Mouse (Mus musculus) left cerebral cortex, adult 8-10 months (tissue): ENCODE data around the gene Hmgn1. TPM values are rescaled to one million over a fixed set of nuclear protein-coding genes. Genes with fewer than 3 reads are reported as not detected.

Experiments used
- total RNA-seq, 4 experiments: library from RNA; stranded (reverse); gene quantifications; 2 replicates each; pipeline ENCODE4 v1.2.4; 2022

Gene Hmgn1
- total RNA-seq, 4 experiments from 2014 or later: 58.6 to 76.0 (median 62.2) TPM

Other genes starting within 250 kb of the Hmgn1 start
- 10 to 100 TPM; 15.2 to 19.0 (median 17.7) TPM for gene Psmg1, start 136.8 kb downstream of the Hmgn1 start, total RNA-seq
- 100 to 1,000 TPM; 140 to 158 (median 147) TPM for gene Brwd1, start 45.2 kb downstream of the Hmgn1 start, total RNA-seq
- 10 to 100 TPM; 72.4 to 78.7 (median 77.5) TPM for gene Wrb, start 17.7 kb upstream of the Hmgn1 start, total RNA-seq
- 1 to 10 TPM; 1.5 to 2.0 (median 1.8) TPM for gene Lca5l, start 64.5 kb upstream of the Hmgn1 start, total RNA-seq
- gene Sh3bgr, start 72.7 kb upstream of the Hmgn1 start, total RNA-seq: 1 to 10 TPM; 2.3 to 4.8 (median 2.6) TPM
- gene B3galt5, start 108.1 kb upstream of the Hmgn1 start, total RNA-seq: 10 to 100 TPM; 40.5 to 45.0 (median 41.1) TPM